Mouse (Mus musculus) kidney, embryonic 15.5 days (tissue): Measurements from ENCODE around the gene Spdye4a. TPM values are rescaled to one million over a fixed set of nuclear protein-coding genes. Genes with fewer than 3 reads are reported as not detected.

ENCODE experiments used
- ATAC-seq: fragments of 200-750 bp; cut with Nextera tagmentation; replicated peaks from 2 replicates; pipeline ENCODE4 v1.8.0; 2017; ENCODE audit warnings: moderate TSS enrichment; ENCODE audit not compliant: low FRiP score
- H3K27ac ChIP-seq: fragments of 300-500 bp; sonication (generic); 2 replicates; pipeline ENCODE4 v1.5.1; 2015; ENCODE audit warnings: mild to moderate bottlenecking, inconsistent platforms
- H3K27me3 ChIP-seq: fragments of 300-500 bp; sonication (generic); 2 replicates; pipeline ENCODE4 v1.6.1; 2015; ENCODE audit warnings: inconsistent platforms
- H3K36me3 ChIP-seq: fragments of 300-500 bp; sonication (generic); 2 replicates; pipeline ENCODE4 v1.6.1; 2015; ENCODE audit warnings: inconsistent platforms
- H3K4me1 ChIP-seq: fragments of 300-500 bp; sonication (generic); 2 replicates; pipeline ENCODE4 v1.6.1; 2015; ENCODE audit warnings: inconsistent platforms
- H3K4me2 ChIP-seq: fragments of 300-500 bp; sonication (generic); 2 replicates; pipeline ENCODE4 v1.6.1; 2015; ENCODE audit warnings: moderate library complexity, mild to moderate bottlenecking, inconsistent platforms
- H3K4me3 ChIP-seq: fragments of 300-500 bp; sonication (generic); replicated peaks from 2 replicates; pipeline ENCODE4 v1.5.1; 2015; ENCODE audit warnings: mild to moderate bottlenecking, inconsistent platforms
- H3K9ac ChIP-seq: fragments of 300-500 bp; sonication (generic); 2 replicates; pipeline ENCODE4 v1.6.1; 2015; ENCODE audit warnings: mild to moderate bottlenecking, inconsistent platforms
- H3K9me3 ChIP-seq: fragments of 300-500 bp; sonication (generic); replicated peaks from 2 replicates; pipeline ENCODE4 v1.6.1; 2016; ENCODE audit warnings: inconsistent platforms
- WGBS: fragments of 180-500 bp; shearing (Covaris S2); methylation state at CpG from one replicate; pipeline ENCODE4 v1.1.7; 2015; ENCODE audit warnings: mixed read lengths; 5-methylcytosine and 5-hydroxymethylcytosine counted together
- polyA plus RNA-seq: library from polyadenylated mRNA; unstranded; fragments of >200 nt; fragmentation: Nextera tagmentation; extraction: Ambion mirVana; gene quantifications from 2 replicates; pipeline ENCODE4 v1.2.1, GENCODE M21; 2015

The Spdye4a gene
- not detected in 2 replicates for polyA plus RNA-seq

DNA sequence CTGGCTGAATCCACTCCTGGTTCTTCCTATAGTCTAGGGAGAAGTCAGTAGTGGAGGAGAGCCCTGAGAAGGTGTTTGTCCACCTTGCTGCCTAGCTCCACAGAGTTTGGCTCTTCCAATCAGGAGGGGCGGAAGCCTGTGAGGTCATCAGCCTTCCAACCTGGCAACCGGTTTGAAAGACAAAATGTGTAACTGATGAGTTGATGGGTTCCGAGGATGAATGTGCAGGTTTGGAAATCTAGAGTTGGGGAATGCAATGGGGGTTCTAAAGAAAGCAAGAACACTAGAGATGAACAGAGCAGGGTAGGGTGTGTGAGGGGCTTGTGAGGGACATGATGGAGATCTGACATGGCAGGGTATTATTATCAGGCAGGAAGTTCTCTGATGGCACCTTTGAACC lies at the start of gene Spdye4a:
Spdye4a (minus strand) TSS at position 101 of the 400 bp plus-strand sequence.
- Histone ChIP-seq H3K27me3 (no peaks in the 10 kb centered on the region), H3K4me1 (no peaks in the 10 kb centered on the region), H3K4me3 (no peak within 1 kb of the TSS), H3K36me3 (no peaks in the 10 kb centered on the region), H3K9me3 (no peaks in the 10 kb centered on the region; the same call in 1 of the 2 replicates), H3K9ac (no peak within 1 kb of the TSS), H3K4me2 (no peak within 1 kb of the TSS), H3K27ac (no peak within 1 kb of the TSS)
- 87% methylated on average over 3 of the region's 3 CpGs for WGBS
- no peak for ATAC-seq

DNA sequence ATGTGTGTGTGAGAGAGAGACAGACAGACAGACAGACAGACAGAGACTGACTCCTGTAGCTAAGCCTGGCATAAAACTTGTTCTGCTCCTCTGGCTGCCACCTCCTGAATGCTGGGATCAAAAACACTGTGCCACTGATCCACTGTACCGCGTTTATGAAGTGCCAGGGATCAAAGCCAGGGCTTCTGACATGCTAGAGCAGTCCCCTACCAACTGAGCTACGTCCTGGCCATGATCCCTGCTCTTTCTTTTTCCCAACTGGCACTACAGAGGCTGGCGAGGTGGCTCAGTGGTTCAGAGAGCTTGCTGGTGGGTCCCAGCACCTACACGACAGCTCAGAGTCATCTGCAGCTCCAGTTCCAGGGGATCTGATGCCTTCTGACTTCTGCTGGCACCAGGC lies 49.1 kb upstream of the Spdye4a start:
- Histone ChIP-seq H3K4me3 (no peak overlapping the region), H3K27ac (no peak overlapping the region), H3K9me3 (no peaks in the 10 kb centered on the region), H3K36me3 (no peaks in the 10 kb centered on the region), H3K27me3 (peaks cover 33% of the 10 kb centered on the region), H3K4me1 (peaks cover 4% of the 10 kb centered on the region), H3K4me2 (no peak overlapping the region), H3K9ac (no peak overlapping the region)
- WGBS, result 49% methylated on average over 5 of the region's 5 CpGs
- no peak for ATAC-seq

DNA sequence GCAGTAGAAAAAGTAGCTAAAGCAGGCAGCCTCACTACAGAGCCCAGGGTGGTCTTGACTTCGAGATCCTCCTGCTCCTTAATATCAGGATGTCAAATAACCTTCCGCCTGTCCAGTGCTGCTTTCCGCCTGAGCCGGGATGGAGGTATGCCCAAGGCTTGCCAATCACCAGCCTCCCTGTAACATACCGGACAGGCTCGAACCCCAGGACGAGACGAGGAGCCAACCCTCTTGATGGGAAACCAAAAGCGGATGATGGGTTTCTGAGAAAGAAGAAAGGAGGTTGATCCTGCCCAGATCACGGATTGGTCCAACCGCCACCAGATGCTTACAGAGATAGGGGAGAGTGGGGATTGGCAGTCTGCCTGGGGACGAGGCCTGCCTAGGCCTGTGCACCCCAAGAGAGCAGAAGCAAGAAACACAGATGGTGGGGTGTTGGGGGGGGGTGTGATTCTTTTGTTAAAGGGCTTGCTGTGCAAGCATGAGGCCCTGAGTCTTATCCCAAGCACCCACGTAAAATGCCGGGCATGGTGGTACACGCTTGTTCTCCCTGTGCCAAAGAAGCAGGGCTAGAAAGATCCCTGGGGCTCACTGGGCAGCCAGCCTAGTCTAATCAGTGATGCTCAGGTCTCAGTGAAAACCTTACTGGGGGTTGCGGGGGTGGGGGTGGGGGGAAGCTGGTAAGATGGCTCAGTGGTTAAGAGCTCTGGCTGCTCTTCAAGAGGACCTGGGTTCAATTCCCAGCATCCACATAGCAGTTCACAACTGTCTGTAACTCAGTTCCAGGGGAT lies 46.0 kb upstream of the Spdye4a start:
- 89% methylated on average over 16 of the region's 16 CpGs for WGBS
- ATAC-seq, result no peak

GRCm38 (mm10) chr5:143272108-143272507 lies 45.4 kb upstream of the Spdye4a start:
- Histone ChIP-seq H3K27ac (no peak overlapping the region), H3K9ac (no peak overlapping the region), H3K27me3 (peaks cover 19% of the 10 kb centered on the region), H3K36me3 (no peaks in the 10 kb centered on the region), H3K9me3 (no peaks in the 10 kb centered on the region), H3K4me3 (no peak overlapping the region), H3K4me1 (peaks cover 18% of the 10 kb centered on the region), H3K4me2 (no peak overlapping the region)
- WGBS, result 67% methylated on average over 3 of the region's 3 CpGs
- ATAC-seq, result no peak

More for the DNA sequence above, 46.0 kb upstream of the Spdye4a start:
- Histone ChIP-seq H3K9me3 (no peaks in the 10 kb centered on the region), H3K4me2 (no peak overlapping the region), H3K27ac (no peak overlapping the region), H3K4me1 (peaks cover 18% of the 10 kb centered on the region), H3K9ac (no peak overlapping the region), H3K36me3 (no peaks in the 10 kb centered on the region), H3K27me3 (peaks cover 20% of the 10 kb centered on the region), H3K4me3 (no peak overlapping the region)

GRCm38 (mm10) chr5:143271642-143272041 lies 45.0 kb upstream of the Spdye4a start:
- H3K27ac ChIP-seq, result no peak overlapping the region
- WGBS, result 82% methylated on average over 6 of the region's 6 CpGs
- no peak overlapping the region for H3K4me3 ChIP-seq
- no peaks in the 10 kb centered on the region for H3K9me3 ChIP-seq
- H3K4me1 ChIP-seq, result peaks cover 18% of the 10 kb centered on the region
- no peaks in the 10 kb centered on the region for H3K36me3 ChIP-seq
- no peak overlapping the region for H3K9ac ChIP-seq
- ATAC-seq, result no peak
- H3K27me3 ChIP-seq, result peaks cover 14% of the 10 kb centered on the region
- no peak overlapping the region for H3K4me2 ChIP-seq

- peaks cover 18% of the 10 kb centered on the region for H3K4me1 ChIP-seq
- H3K9ac ChIP-seq, result peak overlapping the region; percentile 90
- H3K4me3 ChIP-seq, result peak overlapping the region; percentile 96
- peak overlapping the region; percentile 81 for H3K4me2 ChIP-seq
- ATAC-seq, result no peak
- no peaks in the 10 kb centered on the region for H3K9me3 ChIP-seq
- peaks cover 4% of the 10 kb centered on the region; the same call in 1 of the 2 replicates for H3K27me3 ChIP-seq
- H3K36me3 ChIP-seq, result no peaks in the 10 kb centered on the region
- H3K27ac ChIP-seq, result no peak overlapping the region
- 1% methylated on average over 12 of the region's 12 CpGs for WGBS
Measured at GRCm38 (mm10) chr5:143270151-143270519, 43.4 kb upstream of the Spdye4a start.

DNA sequence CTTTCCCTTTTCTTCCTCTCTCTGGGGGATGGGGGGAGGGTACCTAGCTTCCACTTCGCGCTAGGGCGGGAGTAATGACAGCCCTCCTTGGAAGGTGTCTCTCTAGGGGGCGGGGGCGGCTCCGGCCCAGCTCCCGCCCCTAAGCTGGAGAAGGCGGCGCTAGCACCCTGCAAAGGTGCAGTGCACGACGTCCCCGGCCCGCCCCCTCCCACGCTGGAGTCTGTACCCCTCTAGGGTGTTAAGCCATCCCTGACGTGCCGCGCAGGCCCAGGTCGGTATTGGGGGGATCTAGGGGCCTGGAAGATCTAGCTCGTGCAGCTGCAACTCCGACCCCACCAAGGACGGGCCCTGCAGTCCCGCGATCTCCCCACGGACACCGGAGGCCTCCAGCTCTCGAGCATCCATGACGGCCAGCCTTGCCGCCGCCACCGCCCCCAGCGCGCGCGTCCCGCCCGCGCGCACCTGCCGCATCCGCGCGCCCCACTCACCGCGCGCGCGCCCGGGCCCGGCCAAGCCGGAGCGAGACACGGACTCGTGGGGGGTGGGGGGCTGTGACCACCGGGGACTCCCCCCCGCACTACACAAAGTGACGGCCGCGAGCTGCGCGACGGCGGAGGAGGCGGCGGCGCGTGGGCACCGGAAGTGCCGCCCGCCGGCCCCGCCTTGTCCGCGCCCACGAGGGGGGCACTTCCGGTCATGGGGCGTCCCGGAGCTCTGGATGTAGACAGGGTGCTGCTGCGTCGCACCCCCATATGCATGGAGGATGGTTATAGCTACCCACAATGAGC lies 42.9 kb upstream of the Spdye4a start, which contains the start of gene Zfp316:
Zfp316 (minus strand) TSS at position 660 of the 788 bp plus-strand sequence.
- Histone ChIP-seq H3K4me1 (peaks cover 18% of the 10 kb centered on the region), H3K4me2 (peak within 1 kb of the TSS; percentile 81), H3K9me3 (no peaks in the 10 kb centered on the region), H3K4me3 (peak within 1 kb of the TSS; percentile 96), H3K36me3 (no peaks in the 10 kb centered on the region), H3K27me3 (no peaks in the 10 kb centered on the region), H3K9ac (peak within 1 kb of the TSS; percentile 90), H3K27ac (peak within 1 kb of the TSS; percentile 85)
- WGBS, result under 1% methylated on average over 77 of the region's 79 CpGs
- peak; percentile 87 for ATAC-seq

GRCm38 (mm10) chr5:143268985-143269362 lies 42.3 kb upstream of the Spdye4a start:
- Histone ChIP-seq H3K9ac (peak overlapping the region; percentile 90), H3K27ac (peak overlapping the region; percentile 85; the same call in 1 of the 2 replicates)
- 18% methylated on average over 8 of the region's 8 CpGs for WGBS

GRCm38 (mm10) chr5:143266794-143267193 lies 40.1 kb upstream of the Spdye4a start:
- no peak overlapping the region for H3K27ac ChIP-seq
- 90% methylated on average over 6 of the region's 6 CpGs for WGBS
- H3K9me3 ChIP-seq, result no peaks in the 10 kb centered on the region
- no peak overlapping the region for H3K4me3 ChIP-seq
- H3K4me1 ChIP-seq, result peaks cover 18% of the 10 kb centered on the region
- no peaks in the 10 kb centered on the region for H3K27me3 ChIP-seq
- no peak overlapping the region for H3K4me2 ChIP-seq
- ATAC-seq, result no peak
- peaks cover 24% of the 10 kb centered on the region for H3K36me3 ChIP-seq
- H3K9ac ChIP-seq, result no peak overlapping the region

More at GRCm38 (mm10) chr5:143268985-143269362, 42.3 kb upstream of the Spdye4a start:
- H3K9me3 ChIP-seq, result no peaks in the 10 kb centered on the region
- peak overlapping the region; percentile 96 for H3K4me3 ChIP-seq
- H3K4me2 ChIP-seq, result peak overlapping the region; percentile 81
- peaks cover 2% of the 10 kb centered on the region for H3K36me3 ChIP-seq
- H3K4me1 ChIP-seq, result peaks cover 18% of the 10 kb centered on the region
- no peak for ATAC-seq
- no peaks in the 10 kb centered on the region for H3K27me3 ChIP-seq

DNA sequence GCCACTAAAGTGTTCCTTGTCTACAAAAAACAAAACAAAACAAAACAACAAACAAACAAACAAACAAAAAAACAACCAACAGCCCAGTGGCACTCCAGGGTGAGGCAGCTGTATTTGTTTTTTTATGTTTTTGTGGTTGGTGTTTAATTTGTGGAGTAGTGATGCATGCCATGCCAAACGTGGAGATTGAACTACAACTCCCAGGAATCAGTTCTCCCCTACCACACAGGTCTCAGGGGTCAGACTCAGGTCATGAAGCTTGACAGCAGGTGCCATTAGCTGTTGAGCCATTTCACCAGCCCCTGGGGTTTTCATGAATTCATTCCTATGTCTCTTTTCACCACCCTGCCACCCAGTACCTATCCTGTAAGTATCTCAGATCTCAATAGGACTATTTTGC lies 38.7 kb upstream of the Spdye4a start:
- Histone ChIP-seq H3K27me3 (no peaks in the 10 kb centered on the region), H3K9ac (no peak overlapping the region), H3K4me1 (peaks cover 14% of the 10 kb centered on the region), H3K27ac (no peak overlapping the region), H3K36me3 (peaks cover 37% of the 10 kb centered on the region), H3K4me2 (no peak overlapping the region), H3K4me3 (no peak overlapping the region), H3K9me3 (no peaks in the 10 kb centered on the region)
- ATAC-seq, result no peak
- whole genome bisulfite sequencing, result 26% methylated on average over 1 of the region's 1 CpGs

DNA sequence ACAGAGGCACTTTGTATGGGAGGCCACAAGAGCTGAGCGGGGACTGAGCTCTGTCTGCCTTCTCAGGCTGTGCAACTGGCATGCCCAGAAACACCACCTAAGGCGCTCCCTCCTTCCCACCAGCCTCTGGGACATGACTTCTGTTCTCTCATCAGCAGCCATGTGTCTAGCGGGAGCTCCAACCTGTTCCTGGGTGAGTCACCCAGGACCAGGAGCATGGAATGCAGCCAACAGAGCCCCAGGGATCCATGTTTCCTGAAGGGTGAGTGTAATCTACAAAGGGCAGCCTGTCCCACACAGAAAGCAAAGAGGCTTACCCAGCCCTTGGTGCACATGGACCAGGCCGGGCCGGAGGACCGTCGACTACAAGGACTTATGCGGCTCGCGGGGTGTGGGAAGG lies 38.0 kb upstream of the Spdye4a start:
- 85% methylated on average over 10 of the region's 10 CpGs for WGBS
- Histone ChIP-seq H3K4me2 (no peak overlapping the region), H3K4me1 (peaks cover 11% of the 10 kb centered on the region), H3K27ac (no peak overlapping the region), H3K36me3 (peaks cover 43% of the 10 kb centered on the region), H3K9ac (no peak overlapping the region), H3K27me3 (no peaks in the 10 kb centered on the region), H3K4me3 (no peak overlapping the region), H3K9me3 (no peaks in the 10 kb centered on the region)
- no peak for ATAC-seq

DNA sequence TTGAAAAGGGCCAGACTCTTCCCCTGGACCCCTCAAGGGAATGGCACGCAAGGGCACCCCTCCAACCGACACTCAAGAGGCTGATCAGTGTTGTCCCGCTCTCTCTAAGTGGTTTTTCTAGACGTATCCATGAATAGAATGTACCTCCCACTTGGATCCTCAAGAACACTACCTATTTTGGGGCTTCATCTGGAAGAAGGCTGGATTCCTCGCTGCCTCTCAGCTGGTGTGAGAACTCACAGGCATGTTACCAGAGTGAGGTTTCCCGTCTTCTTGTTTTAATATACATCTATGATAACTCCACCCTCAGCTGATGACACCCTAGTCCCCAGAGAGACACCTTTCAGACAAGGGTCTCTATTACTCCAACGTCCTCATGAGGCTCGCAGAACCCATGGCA lies 34.9 kb upstream of the Spdye4a start:
- Histone ChIP-seq H3K4me1 (no peaks in the 10 kb centered on the region), H3K9ac (no peak overlapping the region), H3K4me2 (no peak overlapping the region), H3K9me3 (no peaks in the 10 kb centered on the region), H3K36me3 (peaks cover 60% of the 10 kb centered on the region), H3K4me3 (no peak overlapping the region), H3K27ac (no peak overlapping the region), H3K27me3 (peaks cover 24% of the 10 kb centered on the region)
- ATAC-seq, result no peak
- WGBS, result 88% methylated on average over 8 of the region's 8 CpGs
